Mouse (Mus musculus) brown adipose tissue, adult 24 weeks (tissue): ENCODE measurements around the gene Fam161b. TPM values are rescaled to one million over a fixed set of nuclear protein-coding genes. Genes with fewer than 3 reads are reported as not detected.

Experiments used
- H3K27ac ChIP-seq: fragments of 200-500 bp; replicated peaks from 2 replicates; pipeline ENCODE4 v1.5.1; 2012; ENCODE audit warnings: low read depth, mild to moderate bottlenecking, low read length
- H3K4me1 ChIP-seq: fragments of 200-500 bp; 2 replicates; pipeline ENCODE4 v1.6.1; 2012; ENCODE audit warnings: low read length, mixed read lengths; ENCODE audit not compliant: control insufficient read depth, insufficient read depth, insufficient read length
- H3K4me3 ChIP-seq: fragments of 200-500 bp; 2 replicates; pipeline ENCODE4 v1.5.1; 2012; ENCODE audit warnings: low read depth, mild to moderate bottlenecking, low read length, moderate library complexity; ENCODE audit not compliant: insufficient read depth
- polyA plus RNA-seq: library from polyadenylated mRNA; stranded (reverse); fragments of >200 nt; gene quantifications from 2 replicates; pipeline ENCODE4 v1.2.4, GENCODE M21; 2012; ENCODE audit not compliant: missing spikeins, insufficient read depth, insufficient read length

Fam161b gene
- polyA plus RNA-seq: 3.1 and 4.3 TPM in 2 replicates

DNA sequence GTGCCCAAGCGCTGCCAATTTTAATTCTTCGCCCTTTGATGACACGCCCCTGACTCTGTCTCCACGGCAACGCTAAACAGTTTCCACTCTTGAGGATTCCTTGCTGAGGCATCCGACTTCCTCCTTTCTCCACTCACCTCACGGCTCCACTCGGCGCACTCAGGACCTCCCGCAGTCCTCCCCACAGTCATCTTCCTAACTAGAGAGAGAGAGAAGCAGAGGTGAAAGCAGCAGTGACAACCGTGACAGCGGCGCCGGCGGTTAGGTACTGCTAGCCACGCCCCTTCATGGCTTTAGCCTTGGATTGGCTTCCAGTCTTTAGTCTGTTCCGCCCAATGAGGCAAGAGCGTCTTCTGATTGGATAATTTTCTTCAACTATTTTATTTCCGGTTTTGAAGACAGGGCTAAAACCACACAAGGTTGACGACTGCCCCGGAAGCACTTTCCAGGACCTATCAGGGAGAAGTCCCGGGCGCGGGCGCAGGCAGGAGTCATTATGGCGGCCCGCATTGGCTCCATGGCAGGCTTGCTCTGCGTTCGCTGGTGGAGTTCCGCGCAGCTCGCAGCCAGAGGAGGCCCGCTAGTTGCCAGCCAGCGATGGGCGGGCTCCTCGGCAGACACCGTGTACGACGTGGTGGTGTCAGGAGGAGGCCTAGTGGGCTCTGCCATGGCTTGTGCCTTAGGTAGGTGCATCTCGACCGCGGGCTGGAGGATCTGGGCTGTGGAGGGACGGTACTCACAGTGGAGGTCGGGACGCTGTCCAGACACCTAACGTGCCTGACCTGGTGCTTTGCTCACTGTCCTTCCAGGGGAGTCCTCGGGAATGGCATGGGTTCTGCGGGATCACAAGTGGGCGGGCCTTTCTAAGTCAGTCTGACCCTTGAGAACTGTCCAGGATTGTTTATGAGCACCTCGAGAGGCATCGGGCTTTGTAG, at the start of gene Fam161b, which contains the start of gene Coq6:
Gene Fam161b (minus strand): TSS at position 279 of the 935 bp plus-strand sequence.
Gene Coq6 (plus strand): TSS at position 103 of the 935 bp plus-strand sequence.
- Histone ChIP-seq H3K27ac (peak within 1 kb of the TSS; percentile 39), H3K4me1 (peaks cover 8% of the 10 kb centered on the region; the same call in 1 of the 2 replicates), H3K4me3 (peak within 1 kb of the TSS; percentile 70)

DNA sequence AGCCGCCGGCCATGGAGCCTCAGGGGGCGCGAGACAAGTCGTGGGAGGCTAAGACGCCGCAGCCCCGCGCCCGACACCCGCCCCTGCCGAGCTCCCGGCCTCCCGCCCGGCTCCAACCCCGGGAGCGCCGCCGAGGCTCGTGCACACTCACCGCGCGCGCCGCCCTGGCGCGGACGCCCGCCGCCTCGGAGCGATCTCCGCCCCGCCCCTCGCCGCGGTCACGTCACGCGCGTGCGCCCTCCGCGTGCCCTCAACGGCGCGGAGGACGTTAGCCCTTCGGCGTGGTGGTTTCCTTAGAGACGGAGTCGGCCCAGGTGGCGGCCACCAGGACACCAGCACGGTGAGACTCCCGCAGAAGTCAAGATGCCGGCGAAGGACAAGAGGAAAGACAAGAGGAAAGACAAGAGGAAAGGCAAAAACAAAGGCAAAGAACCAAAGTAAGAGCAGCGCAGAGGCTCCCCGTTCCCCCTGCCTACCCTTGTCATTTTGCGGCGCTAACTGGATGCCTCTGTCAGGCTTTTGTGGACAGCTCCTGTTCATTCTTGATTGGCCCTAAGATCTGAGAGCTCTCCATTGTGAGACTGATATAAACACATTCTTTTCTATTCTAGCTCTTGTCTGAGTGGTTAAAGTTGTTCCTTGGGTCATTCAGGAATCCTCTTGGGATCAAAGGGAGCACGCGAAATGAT, 47.3 kb upstream of the Fam161b start, which contains the start of the genes Entpd5 and Bbof1:
Gene Entpd5 (minus strand): TSS at position 211 of the 689 bp plus-strand sequence.
Gene Bbof1 (plus strand): TSS at position 253 of the 689 bp plus-strand sequence.
- Histone ChIP-seq H3K4me3 (peak within 1 kb of the TSS; percentile 88), H3K4me1 (no peaks in the 10 kb centered on the region), H3K27ac (peak within 1 kb of the TSS; percentile 70)

- peak overlapping the region; percentile 70 for H3K27ac ChIP-seq
- peak overlapping the region; percentile 88 for H3K4me3 ChIP-seq
- no peaks in the 10 kb centered on the region for H3K4me1 ChIP-seq
Measured at GRCm38 (mm10) chr12:84407874-84408818, 46.5 kb upstream of the Fam161b start.

- Histone ChIP-seq H3K27ac (no peak overlapping the region), H3K4me3 (no peak overlapping the region), H3K4me1 (no peaks in the 10 kb centered on the region)
Measured at GRCm38 (mm10) chr12:84407259-84407658, 45.6 kb upstream of the Fam161b start.

GRCm38 (mm10) chr12:84404541-84404940, 42.9 kb upstream of the Fam161b start:
- Histone ChIP-seq H3K27ac (no peak overlapping the region), H3K4me3 (no peak overlapping the region), H3K4me1 (peaks cover 3% of the 10 kb centered on the region)

GRCm38 (mm10) chr12:84402923-84403322, 41.3 kb upstream of the Fam161b start:
- Histone ChIP-seq H3K4me1 (peaks cover 6% of the 10 kb centered on the region), H3K27ac (no peak overlapping the region)

DNA sequence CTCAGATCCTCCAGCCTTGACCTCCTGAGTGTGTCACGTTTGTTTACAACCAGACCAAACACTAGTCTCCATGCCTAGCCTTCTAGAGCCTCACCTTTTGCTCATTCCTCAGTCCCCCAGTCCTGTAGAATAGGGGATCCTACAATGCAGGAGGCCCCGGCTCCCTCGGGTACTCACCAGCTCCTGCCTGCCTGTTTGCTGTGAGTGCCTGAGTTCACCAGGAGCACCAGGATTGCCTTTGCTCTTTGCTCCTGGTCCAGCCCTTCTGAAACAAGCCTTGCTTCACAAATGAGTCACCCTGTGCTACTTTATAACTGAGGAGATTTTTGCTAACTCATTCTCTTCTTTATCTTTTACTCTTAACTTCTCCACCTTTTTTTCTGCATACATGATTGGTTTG, 39.0 kb upstream of the Fam161b start:
- Histone ChIP-seq H3K4me1 (peaks cover 6% of the 10 kb centered on the region), H3K4me3 (no peak overlapping the region), H3K27ac (peak overlapping the region; percentile 87)

More at GRCm38 (mm10) chr12:84402923-84403322, 41.3 kb upstream of the Fam161b start:
- H3K4me3 ChIP-seq: no peak overlapping the region

GRCm38 (mm10) chr12:84400068-84400467, 38.4 kb upstream of the Fam161b start:
- Histone ChIP-seq H3K4me3 (no peak overlapping the region), H3K27ac (peak overlapping the region; percentile 87), H3K4me1 (peaks cover 6% of the 10 kb centered on the region)

DNA sequence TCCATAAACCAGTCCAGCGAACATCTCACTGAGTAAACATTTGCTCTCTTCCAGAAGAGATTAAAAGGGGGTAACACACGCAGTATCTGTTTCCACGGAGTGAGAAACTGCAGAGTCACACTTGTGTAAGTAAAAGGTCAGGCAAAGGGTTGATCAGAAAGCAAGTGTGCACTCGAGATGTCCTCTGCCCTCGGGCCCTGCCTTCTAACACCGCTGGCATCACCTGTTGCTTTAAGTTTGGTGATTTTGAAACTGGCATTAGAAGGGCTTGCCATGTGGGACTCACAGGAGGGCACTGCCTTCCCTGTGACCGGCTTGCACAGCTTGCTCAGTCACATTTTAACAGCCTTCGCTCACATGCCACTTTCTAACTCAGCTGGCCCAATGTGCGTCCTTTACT, 38.0 kb upstream of the Fam161b start:
- peak overlapping the region; percentile 87 for H3K27ac ChIP-seq
- peaks cover 6% of the 10 kb centered on the region for H3K4me1 ChIP-seq
- no peak overlapping the region for H3K4me3 ChIP-seq

GRCm38 (mm10) chr12:84399135-84399534, 37.5 kb upstream of the Fam161b start:
- no peak overlapping the region for H3K4me3 ChIP-seq
- peak overlapping the region; percentile 87 for H3K27ac ChIP-seq

DNA sequence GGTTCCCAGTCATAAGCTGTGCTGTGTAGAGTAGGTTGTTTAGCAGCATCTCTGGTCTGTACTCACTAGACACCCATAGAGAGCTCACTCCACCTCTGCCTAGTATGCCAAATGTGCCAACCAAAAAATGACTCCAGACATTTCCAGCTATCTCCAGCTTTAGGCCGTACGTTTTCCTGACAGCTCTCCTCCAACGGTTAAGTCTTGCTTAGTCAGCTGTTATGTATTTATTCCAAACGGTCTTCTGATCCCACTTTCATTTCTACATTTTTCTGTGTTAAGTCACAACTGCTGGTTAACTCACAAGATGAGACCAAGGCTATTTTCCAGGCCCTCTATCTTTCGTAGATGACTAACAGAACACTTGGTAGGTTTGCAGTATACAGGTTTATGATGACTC, 37.0 kb upstream of the Fam161b start:
- peaks cover 6% of the 10 kb centered on the region for H3K4me1 ChIP-seq
- H3K4me3 ChIP-seq: no peak overlapping the region
- no peak overlapping the region for H3K27ac ChIP-seq

More at GRCm38 (mm10) chr12:84399135-84399534, 37.5 kb upstream of the Fam161b start:
- peaks cover 6% of the 10 kb centered on the region for H3K4me1 ChIP-seq

- no peak overlapping the region for H3K27ac ChIP-seq
- H3K4me3 ChIP-seq: no peak overlapping the region
- peaks cover 6% of the 10 kb centered on the region for H3K4me1 ChIP-seq
Measured at GRCm38 (mm10) chr12:84397685-84398084, 36.1 kb upstream of the Fam161b start.

DNA sequence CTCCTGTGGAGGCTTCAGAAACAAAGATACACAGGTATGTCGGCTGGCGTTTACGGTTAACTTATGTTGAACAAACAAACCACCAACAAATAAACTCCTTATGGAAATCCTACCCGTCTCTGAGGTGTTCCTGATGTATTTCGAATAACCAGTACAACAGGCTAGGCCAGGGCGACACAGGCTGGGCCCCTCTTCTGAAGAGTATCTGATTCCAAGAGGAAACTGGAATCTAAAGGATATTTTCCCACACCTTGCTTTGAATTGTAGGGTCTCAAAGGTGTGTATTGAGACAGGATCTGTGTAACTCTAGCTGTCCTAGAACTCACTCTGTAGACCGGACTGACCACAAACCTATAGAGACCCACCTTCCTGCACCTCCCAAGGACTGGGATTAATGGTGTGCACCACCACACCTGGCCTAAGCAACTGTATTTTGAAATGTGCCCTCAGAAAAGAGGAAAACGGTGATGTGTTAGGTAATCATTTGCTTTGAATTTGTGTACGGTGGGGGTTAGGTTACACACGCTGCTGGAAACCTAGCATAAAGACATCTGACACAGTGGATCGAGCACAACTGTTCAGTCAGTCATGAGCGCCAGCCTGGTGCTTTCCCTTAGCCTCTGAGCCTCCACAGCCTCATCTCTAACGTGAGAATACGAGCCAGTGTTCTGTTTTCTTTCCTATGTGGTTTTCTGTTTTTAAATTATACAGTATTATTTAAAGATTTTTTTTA, 35.5 kb upstream of the Fam161b start:
- H3K27ac ChIP-seq: no peak overlapping the region
- H3K4me3 ChIP-seq: no peak overlapping the region
- peaks cover 6% of the 10 kb centered on the region for H3K4me1 ChIP-seq

GRCm38 (mm10) chr12:84393847-84394246, 32.2 kb upstream of the Fam161b start:
- no peaks in the 10 kb centered on the region for H3K4me1 ChIP-seq
- H3K27ac ChIP-seq: peak overlapping the region; percentile 12; the same call in 1 of the 2 replicates
- H3K4me3 ChIP-seq: no peak overlapping the region
